Comparison of ENCODE assay signal across 17 mouse cellular contexts in the genomic region with DNA sequence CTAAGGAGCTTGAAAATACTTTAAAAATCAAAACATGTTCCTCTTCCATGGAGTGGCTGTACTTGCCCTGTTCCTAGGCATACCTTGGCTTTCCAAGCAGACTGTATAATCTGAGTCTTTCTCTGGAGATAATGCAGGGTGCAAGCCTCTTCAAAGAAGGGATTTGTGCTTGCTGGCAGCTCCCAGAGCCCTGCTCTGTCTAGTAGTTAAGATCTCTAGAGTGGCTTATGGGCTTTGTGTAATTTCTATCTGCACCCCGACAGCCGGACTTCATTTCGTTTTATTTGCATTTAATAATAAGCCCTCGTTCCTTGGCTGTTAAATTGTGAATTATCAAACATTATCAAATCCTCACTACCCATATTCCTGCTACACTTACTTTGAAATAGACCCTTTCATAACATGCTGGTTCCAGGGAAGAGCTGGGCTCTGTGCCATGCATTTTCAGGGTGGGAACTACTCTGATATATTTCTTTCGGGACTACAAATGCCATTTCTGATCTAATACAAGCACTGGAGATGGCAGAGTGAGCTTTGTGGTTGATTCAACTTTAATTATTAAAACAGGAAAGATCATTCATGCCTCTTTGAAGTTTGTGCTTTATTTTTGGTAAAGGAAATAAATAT.
A peak's percentile ranks its signal among the peaks of the same experiment; 100 is the strongest.
DNase-seq lines count a peak whose midpoint lies in the region; ATAC-seq and TF ChIP-seq lines count a peak whose summit lies in the region.
"Had no signal": no experiment of that assay in that cellular context is flagged by ENCODE, and none has a peak within 500 bp of the region (broad histone marks: within the 10 kb centered on the region; RNA-seq: fewer than 3 reads in every experiment).

No protein-coding gene starts in this region.

- no peak overlapping the region for H3K9ac ChIP-seq in hindbrain, embryonic 13.5 days
- no peak overlapping the region for H3K9ac ChIP-seq in hindbrain, embryonic 11.5 days (ENCODE audit: low read depth, low read length)
- H3K9ac ChIP-seq in hindbrain, postnatal 0 days (replicated peaks; ENCODE audit: low read length) = no peak overlapping the region
- H3K9ac ChIP-seq in neural tube, embryonic 15.5 days (replicated peaks) = no peak overlapping the region
- no peak overlapping the region for H3K9ac ChIP-seq in kidney, embryonic 14.5 days (ENCODE audit: low read depth, low read length)
- H3K9ac ChIP-seq: heart, embryonic 12.5 days; limb, embryonic 12.5 days; liver, embryonic 14.5 days had no signal

- no peaks in the 10 kb centered on the region for H3K4me1 ChIP-seq in hindbrain, embryonic 13.5 days (replicated peaks)
- H3K4me1 ChIP-seq in hindbrain, embryonic 11.5 days (replicated peaks; ENCODE audit: control insufficient read depth, insufficient read depth, low read length) = no peaks in the 10 kb centered on the region
- H3K4me1 ChIP-seq in hindbrain, postnatal 0 days (ENCODE audit: insufficient read depth, low read length) = peaks cover 6% of the 10 kb centered on the region; the same call in 1 of the 2 replicates
- H3K4me1 ChIP-seq in neural tube, embryonic 15.5 days = no peaks in the 10 kb centered on the region
- H3K4me1 ChIP-seq in kidney, embryonic 14.5 days (ENCODE audit: control insufficient read depth, insufficient read depth, low read length) = no peaks in the 10 kb centered on the region
- H3K4me1 ChIP-seq: heart, embryonic 12.5 days; limb, embryonic 12.5 days had no signal

- H3K4me3 ChIP-seq in hindbrain, embryonic 13.5 days = no peak overlapping the region
- H3K4me3 ChIP-seq in hindbrain, embryonic 11.5 days (ENCODE audit: low read depth, low read length) = no peak overlapping the region
- H3K4me3 ChIP-seq in hindbrain, postnatal 0 days (ENCODE audit: low read length) = no peak overlapping the region
- H3K4me3 ChIP-seq in neural tube, embryonic 15.5 days (replicated peaks) = no peak overlapping the region
- H3K4me3 ChIP-seq in kidney, embryonic 14.5 days (ENCODE audit: low read length) = no peak overlapping the region
- H3K4me3 ChIP-seq: heart, embryonic 12.5 days; limb, embryonic 12.5 days had no signal

- WGBS in hindbrain, embryonic 13.5 days = 68% methylated on average over 5 of the region's 5 CpGs
- 90% methylated on average over 5 of the region's 5 CpGs for WGBS in hindbrain, embryonic 11.5 days
- WGBS in hindbrain, postnatal 0 days = 34% methylated on average over 5 of the region's 5 CpGs
- WGBS in neural tube, embryonic 15.5 days = 46% methylated on average over 5 of the region's 5 CpGs
- 80% methylated on average over 5 of the region's 5 CpGs for WGBS in kidney, embryonic 14.5 days

- 0 out of 2 replicates have a peak overlapping the region, but pooled peaks have one; percentile 3 for H3K27ac ChIP-seq in hindbrain, embryonic 13.5 days
- no peak overlapping the region for H3K27ac ChIP-seq in hindbrain, embryonic 11.5 days (ENCODE audit: low read depth, low read length)
- H3K27ac ChIP-seq in hindbrain, postnatal 0 days = peak overlapping the region; percentile 51; the same call in 1 of the 2 replicates
- peak overlapping the region; percentile 56 for H3K27ac ChIP-seq in neural tube, embryonic 15.5 days (replicated peaks)
- no peak overlapping the region for H3K27ac ChIP-seq in kidney, embryonic 14.5 days (ENCODE audit: low read depth, low read length)
- H3K27ac ChIP-seq: limb, embryonic 12.5 days; liver, embryonic 14.5 days had no signal

- H3K36me3 ChIP-seq in hindbrain, embryonic 13.5 days = no peaks in the 10 kb centered on the region
- no peaks in the 10 kb centered on the region for H3K36me3 ChIP-seq in hindbrain, embryonic 11.5 days (ENCODE audit: control insufficient read depth, insufficient read depth, low read length)
- no peaks in the 10 kb centered on the region for H3K36me3 ChIP-seq in hindbrain, postnatal 0 days (ENCODE audit: insufficient read depth, low read length)
- no peaks in the 10 kb centered on the region for H3K36me3 ChIP-seq in neural tube, embryonic 15.5 days
- no peaks in the 10 kb centered on the region for H3K36me3 ChIP-seq in kidney, embryonic 14.5 days (ENCODE audit: control insufficient read depth, insufficient read depth, low read length)
- H3K36me3 ChIP-seq: G1E; heart, embryonic 12.5 days; limb, embryonic 12.5 days had no signal

- no peaks in the 10 kb centered on the region for H3K9me3 ChIP-seq in hindbrain, embryonic 13.5 days
- no peaks in the 10 kb centered on the region for H3K9me3 ChIP-seq in hindbrain, embryonic 11.5 days (ENCODE audit: control insufficient read depth, low read length)
- no peaks in the 10 kb centered on the region for H3K9me3 ChIP-seq in hindbrain, postnatal 0 days (ENCODE audit: low read length)
- no peaks in the 10 kb centered on the region for H3K9me3 ChIP-seq in neural tube, embryonic 15.5 days (replicated peaks)
- H3K9me3 ChIP-seq in kidney, embryonic 14.5 days (ENCODE audit: control insufficient read depth, low read length) = no peaks in the 10 kb centered on the region
- H3K9me3 ChIP-seq: G1E; heart, embryonic 12.5 days; limb, embryonic 12.5 days had no signal

- no peak for TF ChIP-seq CTCF in hindbrain, postnatal 0 days (IDR thresholded peaks at IDR 0.05; ENCODE audit: low read depth)

- H3K27me3 ChIP-seq in hindbrain, embryonic 13.5 days = no peaks in the 10 kb centered on the region
- no peaks in the 10 kb centered on the region for H3K27me3 ChIP-seq in hindbrain, embryonic 11.5 days (ENCODE audit: control insufficient read depth, insufficient read depth, low read length)
- no peaks in the 10 kb centered on the region for H3K27me3 ChIP-seq in hindbrain, postnatal 0 days (ENCODE audit: insufficient read depth, low read length)
- no peaks in the 10 kb centered on the region for H3K27me3 ChIP-seq in neural tube, embryonic 15.5 days (replicated peaks)
- H3K27me3 ChIP-seq in kidney, embryonic 14.5 days (ENCODE audit: control insufficient read depth, insufficient read depth, low read length) = no peaks in the 10 kb centered on the region
- H3K27me3 ChIP-seq: heart, embryonic 12.5 days; limb, embryonic 12.5 days had no signal

- ATAC-seq in hindbrain, embryonic 13.5 days (ENCODE audit: low FRiP score) = no peak
- no peak for ATAC-seq in hindbrain, embryonic 11.5 days (ENCODE audit: low FRiP score)
- no peak for ATAC-seq in hindbrain, postnatal 0 days
- ATAC-seq in neural tube, embryonic 15.5 days (ENCODE audit: low FRiP score) = no peak
- no peak for ATAC-seq in kidney, embryonic 14.5 days (ENCODE audit: low FRiP score, low TSS enrichment)
- ATAC-seq: intestine, postnatal 0 days; lung, postnatal 0 days had no signal

- H3K4me2 ChIP-seq in hindbrain, embryonic 13.5 days = no peak overlapping the region
- no peak overlapping the region for H3K4me2 ChIP-seq in hindbrain, embryonic 11.5 days (replicated peaks; ENCODE audit: low read depth, low read length)
- peak overlapping the region; percentile 21; the same call in 1 of the 2 replicates for H3K4me2 ChIP-seq in hindbrain, postnatal 0 days (ENCODE audit: low read depth, low read length)
- peak overlapping the region; percentile 3; the same call in 1 of the 2 replicates for H3K4me2 ChIP-seq in neural tube, embryonic 15.5 days
- H3K4me2 ChIP-seq in kidney, embryonic 14.5 days (replicated peaks; ENCODE audit: low read depth, low read length) = no peak overlapping the region
- H3K4me2 ChIP-seq: heart, embryonic 12.5 days; limb, embryonic 12.5 days had no signal

- no peak for DNase-seq in hindbrain, embryonic 11.5 days (ENCODE audit: low spot score)
- DNase-seq in retina, postnatal 1 day = peak; percentile 10
- DNase-seq in retina, embryonic 14.5 days (ENCODE audit: low spot score) = no peak
- peak; percentile 45 for DNase-seq in hindbrain, postnatal 0 days (ENCODE audit: low spot score)
- DNase-seq: cerebellum, adult 18-20 months; heart, postnatal 36 days; kidney, postnatal 14 days; layer of hippocampus, postnatal 36 days had no signal

Comparison
In these comparisons a context has a peak if more than half of its experiments do, and no peak if none do; other contexts are left out.
1. H3K27ac ChIP-seq: peak in hindbrain, embryonic 13.5 days (single experiment), hindbrain, postnatal 0 days (single experiment) and neural tube, embryonic 15.5 days (single experiment); none in hindbrain, embryonic 11.5 days (single experiment) and kidney, embryonic 14.5 days (single experiment).
2. H3K4me2 ChIP-seq: peak in hindbrain, postnatal 0 days (single experiment) and neural tube, embryonic 15.5 days (single experiment); none in hindbrain, embryonic 13.5 days (single experiment), hindbrain, embryonic 11.5 days (single experiment) and kidney, embryonic 14.5 days (single experiment).
3. DNase-seq: peak in retina, postnatal 1 day (single experiment) and hindbrain, postnatal 0 days (single experiment); none in hindbrain, embryonic 11.5 days (single experiment) and retina, embryonic 14.5 days (single experiment).